Mouse (Mus musculus): ENCODE data around the gene Axin1. TPM values are rescaled to one million over a fixed set of nuclear protein-coding genes. Genes with fewer than 3 reads are reported as not detected.

Gene Axin1
- polyA plus RNA-seq, 1 experiment from 2014 or later = 10.5 TPM

DNA sequence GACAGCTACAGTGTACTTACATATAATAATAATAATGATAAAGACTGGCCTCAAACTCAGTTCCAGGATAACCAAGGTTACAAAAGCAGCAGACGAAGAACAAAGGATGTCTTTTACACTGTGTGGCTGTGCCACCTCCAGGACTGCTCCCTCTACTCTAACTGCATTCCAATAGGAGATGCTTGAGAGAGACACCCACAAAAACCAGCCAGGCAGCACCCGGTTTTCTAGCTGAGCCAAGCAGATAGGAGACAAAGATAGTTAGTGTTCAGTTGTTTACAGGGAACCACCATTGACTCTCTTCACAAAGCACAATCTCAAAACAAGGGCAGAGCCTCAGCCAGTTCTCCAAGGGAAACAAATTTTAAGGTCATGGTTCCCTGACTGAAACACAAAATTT is 101.1 kb downstream of the Axin1 start:
- Histone ChIP-seq H3K9me3 (no peaks in the 10 kb centered on the region), H3K27ac (no peak overlapping the region), H3K4me1 (peaks cover 40% of the 10 kb centered on the region), H3K4me3 (no peak overlapping the region), H3K36me3 (replicated peaks) (no peaks in the 10 kb centered on the region), H3K27me3 (ENCODE audit: poor library complexity, severe bottlenecking) (no peaks in the 10 kb centered on the region)
- WGBS = 80% methylated on average over 2 of the region's 2 CpGs
- no peak for DNase-seq (ENCODE audit: extremely low spot score, low spot score)

DNA sequence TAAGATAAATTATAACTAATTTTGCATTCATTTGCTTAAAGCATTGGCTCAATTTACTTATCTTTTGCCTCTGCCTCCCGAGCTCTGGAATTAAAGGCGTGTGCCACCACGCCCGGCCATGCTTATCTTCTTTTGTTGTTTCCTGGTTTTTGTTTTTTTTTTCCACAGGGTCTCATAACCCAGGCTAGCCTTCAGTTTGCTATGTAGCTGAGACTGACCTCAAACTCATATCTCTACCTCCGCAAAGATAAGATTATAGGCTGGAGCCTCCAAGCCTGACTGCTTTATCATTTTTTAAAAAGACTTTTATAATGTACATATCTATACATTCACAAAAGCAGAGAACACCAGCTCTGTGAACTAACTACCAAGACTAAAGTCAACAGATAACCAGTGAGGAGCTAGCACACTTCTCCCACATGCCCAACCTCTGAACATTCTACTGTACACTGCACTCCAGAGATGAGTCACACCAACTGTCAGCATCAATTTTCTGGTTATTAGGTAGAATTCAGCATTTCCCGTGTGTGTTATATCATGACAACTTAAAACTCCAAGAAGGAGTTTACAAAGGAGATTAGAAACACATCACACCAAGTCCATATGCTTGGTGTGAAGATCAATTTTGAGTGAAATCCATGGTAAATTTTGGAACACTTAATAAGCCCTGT is 101.8 kb downstream of the Axin1 start:
- 87% methylated on average over 6 of the region's 6 CpGs for WGBS
- no peak overlapping the region for H3K4me3 ChIP-seq
- H3K4me1 ChIP-seq = peaks cover 35% of the 10 kb centered on the region
- H3K36me3 ChIP-seq (replicated peaks) = no peaks in the 10 kb centered on the region
- H3K27ac ChIP-seq = no peak overlapping the region
- no peaks in the 10 kb centered on the region for H3K9me3 ChIP-seq
- DNase-seq (ENCODE audit: extremely low spot score, low spot score) = no peak
- H3K27me3 ChIP-seq (ENCODE audit: poor library complexity, severe bottlenecking) = no peaks in the 10 kb centered on the region

DNA sequence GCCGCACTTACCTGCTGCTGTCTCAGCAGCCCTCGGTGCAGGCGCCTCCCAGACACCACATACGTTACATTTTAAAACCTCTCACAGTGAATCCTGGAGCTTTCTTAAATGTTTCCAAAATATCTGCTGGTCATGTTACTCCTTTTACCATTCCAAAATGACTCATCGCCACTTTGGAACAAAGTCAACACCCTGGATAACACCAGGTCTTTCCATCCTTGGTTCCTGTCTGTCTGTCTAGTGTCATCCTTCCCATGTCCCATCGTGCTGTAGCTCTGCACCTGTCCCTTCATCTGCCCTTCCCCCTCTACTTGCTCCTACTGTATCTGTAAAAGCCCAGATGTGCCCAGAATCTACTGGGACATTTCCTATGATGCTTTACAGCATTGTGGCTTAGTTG is 102.5 kb downstream of the Axin1 start:
- 86% methylated on average over 6 of the region's 6 CpGs for WGBS

GRCm38 (mm10) chr17:26243471-26244100 is 105.1 kb downstream of the Axin1 start:
- under 1% methylated on average over 32 of the region's 32 CpGs for WGBS
- DNase-seq (ENCODE audit: extremely low spot score, low spot score) = no peak
- Histone ChIP-seq H3K9me3 (no peaks in the 10 kb centered on the region), H3K36me3 (replicated peaks) (no peaks in the 10 kb centered on the region), H3K4me3 (peak overlapping the region; percentile 74), H3K27ac (peak overlapping the region; percentile 86), H3K27me3 (ENCODE audit: poor library complexity, severe bottlenecking) (no peaks in the 10 kb centered on the region), H3K4me1 (peaks cover 21% of the 10 kb centered on the region)

More for the DNA sequence above, 102.5 kb downstream of the Axin1 start:
- Histone ChIP-seq H3K4me1 (peaks cover 28% of the 10 kb centered on the region), H3K9me3 (no peaks in the 10 kb centered on the region), H3K27ac (no peak overlapping the region), H3K27me3 (ENCODE audit: poor library complexity, severe bottlenecking) (no peaks in the 10 kb centered on the region), H3K36me3 (replicated peaks) (no peaks in the 10 kb centered on the region), H3K4me3 (no peak overlapping the region)
- DNase-seq (ENCODE audit: extremely low spot score, low spot score) = no peak

DNA sequence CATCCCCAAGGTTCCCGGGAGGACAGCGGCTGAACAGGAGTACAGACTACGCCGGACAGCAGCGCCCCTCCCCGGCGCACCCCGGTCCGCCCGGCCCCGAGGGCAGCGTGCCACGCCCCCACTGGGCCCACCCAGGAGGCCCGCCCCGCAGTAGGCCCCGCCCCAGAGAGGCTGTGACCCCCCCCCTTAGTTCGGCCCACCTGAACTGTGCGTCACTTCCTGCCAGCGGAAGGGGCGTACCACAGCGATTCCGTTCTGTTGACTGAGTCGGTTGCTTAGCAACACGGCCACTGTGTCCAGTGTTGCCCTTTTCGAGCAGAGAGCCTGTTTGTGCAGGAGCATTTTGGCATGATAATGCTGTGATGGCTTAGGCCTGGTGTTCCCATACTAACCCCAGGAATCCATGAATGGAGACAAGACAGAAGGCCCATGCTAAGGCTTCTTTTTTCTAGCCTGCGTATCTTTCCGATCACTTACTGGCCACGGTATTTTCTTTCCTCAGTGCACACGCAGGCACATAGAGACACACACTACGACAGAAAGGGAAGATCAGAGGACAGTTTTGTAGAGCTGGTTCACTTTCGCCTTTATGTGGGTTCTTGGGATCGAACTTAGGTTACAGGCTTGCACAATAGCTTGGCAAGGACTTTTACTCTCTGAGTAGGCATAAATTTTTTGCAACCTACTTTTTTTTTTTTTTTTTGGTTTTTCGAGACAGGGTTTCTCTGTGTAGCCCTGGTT is 105.8 kb downstream of the Axin1 start, which contains the start of gene Fam234a:
TSS of gene Fam234a (minus strand) at position 142 of the 741 bp plus-strand sequence.
- peak; percentile 98 for DNase-seq (ENCODE audit: extremely low spot score, low spot score)
- Histone ChIP-seq H3K27me3 (ENCODE audit: poor library complexity, severe bottlenecking) (no peaks in the 10 kb centered on the region), H3K4me3 (peak within 1 kb of the TSS; percentile 74), H3K36me3 (replicated peaks) (no peaks in the 10 kb centered on the region), H3K4me1 (peaks cover 21% of the 10 kb centered on the region), H3K27ac (peak within 1 kb of the TSS; percentile 86), H3K9me3 (no peaks in the 10 kb centered on the region)
- WGBS = 8% methylated on average over 33 of the region's 33 CpGs

Other genes with a start within 250 kb of the Axin1 start
- gene Rab40c, start 219.0 kb upstream of the Axin1 start, polyA plus RNA-seq (2016; fragmentation: Nextera tagmentation; extraction: Ambion mirVana) = 29.4 and 30.9 TPM in 2 replicates
- 68.4 and 75.6 TPM in 2 replicates for gene Pigq, start 193.8 kb upstream of the Axin1 start, polyA plus RNA-seq (2016; fragmentation: Nextera tagmentation; extraction: Ambion mirVana)
- 0.89 TPM in 1 of 2 replicates, not detected in the other for gene Nhlrc4, start 193.7 kb upstream of the Axin1 start, polyA plus RNA-seq (2016; fragmentation: Nextera tagmentation; extraction: Ambion mirVana)
- gene A930017K11Rik, start 186.1 kb upstream of the Axin1 start, polyA plus RNA-seq (2016; fragmentation: Nextera tagmentation; extraction: Ambion mirVana) = 0.09 and 0.14 TPM in 2 replicates
- gene Capn15, start 152.9 kb upstream of the Axin1 start, polyA plus RNA-seq (2016; fragmentation: Nextera tagmentation; extraction: Ambion mirVana) = 31.8 and 37.0 TPM in 2 replicates
- gene Rab11fip3, start 69.1 kb upstream of the Axin1 start, polyA plus RNA-seq (2016; fragmentation: Nextera tagmentation; extraction: Ambion mirVana) = 21.0 and 22.3 TPM in 2 replicates
- gene Decr2, start 48.4 kb upstream of the Axin1 start, polyA plus RNA-seq (2016; fragmentation: Nextera tagmentation; extraction: Ambion mirVana) = 23.5 and 24.7 TPM in 2 replicates
- 126 and 138 TPM in 2 replicates for gene Nme4, start 43.1 kb upstream of the Axin1 start, polyA plus RNA-seq (2016; fragmentation: Nextera tagmentation; extraction: Ambion mirVana)
- gene Tmem8, start 25.4 kb upstream of the Axin1 start, polyA plus RNA-seq (2016; fragmentation: Nextera tagmentation; extraction: Ambion mirVana) = 1.7 and 1.8 TPM in 2 replicates
- 318 and 342 TPM in 2 replicates for gene Mrpl28, start 15.2 kb upstream of the Axin1 start, polyA plus RNA-seq (2016; fragmentation: Nextera tagmentation; extraction: Ambion mirVana)
- 1.5 and 1.9 TPM in 2 replicates for gene Pdia2, start 60.4 kb downstream of the Axin1 start, polyA plus RNA-seq (2016; fragmentation: Nextera tagmentation; extraction: Ambion mirVana)
- 1.1 and 2.1 TPM in 2 replicates for gene Rgs11, start 64.3 kb downstream of the Axin1 start, polyA plus RNA-seq (2016; fragmentation: Nextera tagmentation; extraction: Ambion mirVana)
- 6.6 and 6.7 TPM in 2 replicates for gene Arhgdig, start 69.1 kb downstream of the Axin1 start, polyA plus RNA-seq (2016; fragmentation: Nextera tagmentation; extraction: Ambion mirVana)
- gene Fam234a, start 105.6 kb downstream of the Axin1 start, polyA plus RNA-seq (2016; fragmentation: Nextera tagmentation; extraction: Ambion mirVana) = 24.4 and 25.1 TPM in 2 replicates
- 116 and 135 TPM in 2 replicates for gene Luc7l, start 114.2 kb downstream of the Axin1 start, polyA plus RNA-seq (2016; fragmentation: Nextera tagmentation; extraction: Ambion mirVana)